Mouse (Mus musculus): ENCODE measurements around the gene Ccz1. TPM values are rescaled to one million over a fixed set of nuclear protein-coding genes. Genes with fewer than 3 reads are reported as not detected.

Gene Ccz1
- polyA plus RNA-seq, 1 experiment from 2014 or later: 125 TPM

GRCm38 (mm10) chr5:143965586-143966345, 48.9 kb downstream of the Ccz1 start:
- H3K27me3 ChIP-seq (ENCODE audit: control insufficient read depth, insufficient read depth, low read length): no peaks in the 10 kb centered on the region
- ATAC-seq (ENCODE audit: low FRiP score) (no peak), DNase-seq (ENCODE audit: low spot score, missing footprints) (no peak)
- H3K4me3 ChIP-seq (ENCODE audit: low read depth, low read length): no peak overlapping the region
- no peak overlapping the region for H3K9ac ChIP-seq (ENCODE audit: low read length)
- WGBS: 88% methylated on average over 12 of the region's 12 CpGs
- no peaks in the 10 kb centered on the region for H3K4me1 ChIP-seq (ENCODE audit: control insufficient read depth, insufficient read depth, low read length)
- no peak overlapping the region for H3K4me2 ChIP-seq
- H3K36me3 ChIP-seq (ENCODE audit: control insufficient read depth, insufficient read depth, low read length): no peaks in the 10 kb centered on the region
- H3K27ac ChIP-seq (ENCODE audit: low read depth, low read length): no peak overlapping the region
- H3K9me3 ChIP-seq (ENCODE audit: control insufficient read depth, low read length): no peaks in the 10 kb centered on the region

DNA sequence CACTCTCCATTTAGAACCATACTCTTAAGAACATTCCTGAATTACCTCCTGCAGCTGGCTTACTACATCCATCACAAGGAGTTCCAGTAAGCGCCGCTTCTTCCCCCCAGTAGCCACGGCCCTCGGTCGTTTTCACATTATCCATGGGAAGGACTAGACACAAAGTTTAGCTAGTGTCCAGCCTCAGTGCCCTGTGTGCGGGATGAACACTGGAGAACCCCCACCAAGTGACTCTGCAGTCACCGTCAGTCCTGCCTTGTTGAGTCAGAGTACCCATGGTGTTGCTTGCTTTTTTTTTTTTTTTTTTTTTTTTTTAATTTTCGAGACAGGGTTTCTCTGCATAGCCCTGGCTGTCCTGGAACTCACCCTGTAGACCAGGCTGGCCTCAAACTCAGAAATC, 53.5 kb downstream of the Ccz1 start:
- no peaks in the 10 kb centered on the region for H3K4me1 ChIP-seq (ENCODE audit: control insufficient read depth, insufficient read depth, low read length)
- WGBS: 88% methylated on average over 8 of the region's 8 CpGs
- no peak overlapping the region for H3K27ac ChIP-seq (ENCODE audit: low read depth, low read length)
- H3K9me3 ChIP-seq (ENCODE audit: control insufficient read depth, low read length): no peaks in the 10 kb centered on the region
- no peaks in the 10 kb centered on the region for H3K36me3 ChIP-seq (ENCODE audit: control insufficient read depth, insufficient read depth, low read length)
- ATAC-seq (ENCODE audit: low FRiP score) (no peak), DNase-seq (ENCODE audit: low spot score, missing footprints) (no peak)
- no peak overlapping the region for H3K4me3 ChIP-seq (ENCODE audit: low read depth, low read length)
- H3K9ac ChIP-seq (ENCODE audit: low read length): no peak overlapping the region
- H3K27me3 ChIP-seq (ENCODE audit: control insufficient read depth, insufficient read depth, low read length): no peaks in the 10 kb centered on the region
- H3K4me2 ChIP-seq: no peak overlapping the region

GRCm38 (mm10) chr5:143959551-143959950, 55.1 kb downstream of the Ccz1 start:
- ATAC-seq (ENCODE audit: low FRiP score): no peak

GRCm38 (mm10) chr5:143957101-143957500, 57.6 kb downstream of the Ccz1 start:
- WGBS: 90% methylated on average over 6 of the region's 6 CpGs
- Histone ChIP-seq H3K36me3 (ENCODE audit: control insufficient read depth, insufficient read depth, low read length) (no peaks in the 10 kb centered on the region), H3K9me3 (ENCODE audit: control insufficient read depth, low read length) (no peaks in the 10 kb centered on the region), H3K4me3 (ENCODE audit: low read depth, low read length) (no peak overlapping the region), H3K4me2 (no peak overlapping the region), H3K4me1 (ENCODE audit: control insufficient read depth, insufficient read depth, low read length) (no peaks in the 10 kb centered on the region), H3K27me3 (ENCODE audit: control insufficient read depth, insufficient read depth, low read length) (no peaks in the 10 kb centered on the region), H3K27ac (ENCODE audit: low read depth, low read length) (no peak overlapping the region), H3K9ac (ENCODE audit: low read length) (no peak overlapping the region)
- no peak for ATAC-seq (ENCODE audit: low FRiP score)
- DNase-seq (ENCODE audit: low spot score, missing footprints): no peak

More at GRCm38 (mm10) chr5:143959551-143959950, 55.1 kb downstream of the Ccz1 start:
- DNase-seq (ENCODE audit: low spot score, missing footprints): no peak
- no peaks in the 10 kb centered on the region for H3K4me1 ChIP-seq (ENCODE audit: control insufficient read depth, insufficient read depth, low read length)
- H3K36me3 ChIP-seq (ENCODE audit: control insufficient read depth, insufficient read depth, low read length): no peaks in the 10 kb centered on the region
- WGBS: 90% methylated on average over 11 of the region's 11 CpGs
- H3K4me3 ChIP-seq (ENCODE audit: low read depth, low read length): no peak overlapping the region
- H3K27ac ChIP-seq (ENCODE audit: low read depth, low read length): no peak overlapping the region
- H3K9me3 ChIP-seq (ENCODE audit: control insufficient read depth, low read length): no peaks in the 10 kb centered on the region
- H3K4me2 ChIP-seq: no peak overlapping the region
- no peaks in the 10 kb centered on the region for H3K27me3 ChIP-seq (ENCODE audit: control insufficient read depth, insufficient read depth, low read length)
- no peak overlapping the region for H3K9ac ChIP-seq (ENCODE audit: low read length)

DNA sequence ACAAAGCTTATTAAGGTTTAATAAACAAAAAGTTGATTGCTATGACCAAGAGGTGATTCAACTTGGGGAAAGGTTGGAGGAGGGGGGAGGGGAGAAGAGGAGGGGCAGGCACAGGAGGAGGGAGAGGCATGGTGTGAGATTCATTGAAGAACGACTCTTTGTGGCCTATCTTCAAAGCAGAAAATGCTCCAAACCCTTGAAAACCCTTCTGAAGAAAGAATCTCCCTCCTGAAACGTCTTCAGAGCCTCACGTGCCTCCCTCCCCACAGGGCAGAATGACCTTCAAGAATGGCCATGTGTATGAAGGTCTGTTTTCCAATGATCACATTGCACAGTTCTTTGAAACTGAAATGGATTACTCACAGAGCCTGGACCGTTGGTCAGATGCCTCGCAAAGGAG, 64.7 kb downstream of the Ccz1 start:
- Histone ChIP-seq H3K36me3 (ENCODE audit: control insufficient read depth, insufficient read depth, low read length) (no peaks in the 10 kb centered on the region), H3K9me3 (ENCODE audit: control insufficient read depth, low read length) (no peaks in the 10 kb centered on the region), H3K4me1 (ENCODE audit: control insufficient read depth, insufficient read depth, low read length) (no peaks in the 10 kb centered on the region), H3K27ac (ENCODE audit: low read depth, low read length) (no peak overlapping the region), H3K27me3 (ENCODE audit: control insufficient read depth, insufficient read depth, low read length) (no peaks in the 10 kb centered on the region), H3K4me3 (ENCODE audit: low read depth, low read length) (no peak overlapping the region), H3K4me2 (no peak overlapping the region), H3K9ac (ENCODE audit: low read length) (no peak overlapping the region)
- 47% methylated on average over 5 of the region's 5 CpGs for WGBS
- DNase-seq (ENCODE audit: low spot score, missing footprints) (no peak), ATAC-seq (ENCODE audit: low FRiP score) (no peak)

DNA sequence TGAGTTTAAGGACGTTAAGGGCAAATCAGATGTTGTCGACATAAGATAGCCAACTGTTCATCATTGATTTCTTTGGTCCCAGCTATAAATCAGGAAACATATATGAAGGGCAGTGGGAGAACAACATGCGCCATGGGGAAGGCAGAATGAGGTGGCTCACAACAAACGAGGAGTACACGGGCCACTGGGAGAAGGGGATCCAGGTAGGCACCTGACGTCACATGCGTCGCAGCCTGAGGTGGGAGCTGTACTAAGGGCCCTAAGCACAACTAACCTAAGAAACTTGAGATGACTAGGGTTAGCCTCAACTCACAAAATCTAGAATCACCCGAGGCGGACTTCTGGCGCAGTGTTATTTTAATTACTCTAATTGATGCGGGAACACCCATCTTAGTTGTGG, 66.3 kb downstream of the Ccz1 start:
- H3K4me3 ChIP-seq (ENCODE audit: low read depth, low read length): no peak overlapping the region
- 92% methylated on average over 12 of the region's 12 CpGs for WGBS
- no peak overlapping the region for H3K27ac ChIP-seq (ENCODE audit: low read depth, low read length)
- H3K9me3 ChIP-seq (ENCODE audit: control insufficient read depth, low read length): no peaks in the 10 kb centered on the region
- no peak overlapping the region for H3K9ac ChIP-seq (ENCODE audit: low read length)
- H3K27me3 ChIP-seq (ENCODE audit: control insufficient read depth, insufficient read depth, low read length): no peaks in the 10 kb centered on the region
- H3K4me2 ChIP-seq: no peak overlapping the region
- DNase-seq (ENCODE audit: low spot score, missing footprints) (no peak), ATAC-seq (ENCODE audit: low FRiP score) (no peak)
- H3K4me1 ChIP-seq (ENCODE audit: control insufficient read depth, insufficient read depth, low read length): no peaks in the 10 kb centered on the region
- no peaks in the 10 kb centered on the region for H3K36me3 ChIP-seq (ENCODE audit: control insufficient read depth, insufficient read depth, low read length)

DNA sequence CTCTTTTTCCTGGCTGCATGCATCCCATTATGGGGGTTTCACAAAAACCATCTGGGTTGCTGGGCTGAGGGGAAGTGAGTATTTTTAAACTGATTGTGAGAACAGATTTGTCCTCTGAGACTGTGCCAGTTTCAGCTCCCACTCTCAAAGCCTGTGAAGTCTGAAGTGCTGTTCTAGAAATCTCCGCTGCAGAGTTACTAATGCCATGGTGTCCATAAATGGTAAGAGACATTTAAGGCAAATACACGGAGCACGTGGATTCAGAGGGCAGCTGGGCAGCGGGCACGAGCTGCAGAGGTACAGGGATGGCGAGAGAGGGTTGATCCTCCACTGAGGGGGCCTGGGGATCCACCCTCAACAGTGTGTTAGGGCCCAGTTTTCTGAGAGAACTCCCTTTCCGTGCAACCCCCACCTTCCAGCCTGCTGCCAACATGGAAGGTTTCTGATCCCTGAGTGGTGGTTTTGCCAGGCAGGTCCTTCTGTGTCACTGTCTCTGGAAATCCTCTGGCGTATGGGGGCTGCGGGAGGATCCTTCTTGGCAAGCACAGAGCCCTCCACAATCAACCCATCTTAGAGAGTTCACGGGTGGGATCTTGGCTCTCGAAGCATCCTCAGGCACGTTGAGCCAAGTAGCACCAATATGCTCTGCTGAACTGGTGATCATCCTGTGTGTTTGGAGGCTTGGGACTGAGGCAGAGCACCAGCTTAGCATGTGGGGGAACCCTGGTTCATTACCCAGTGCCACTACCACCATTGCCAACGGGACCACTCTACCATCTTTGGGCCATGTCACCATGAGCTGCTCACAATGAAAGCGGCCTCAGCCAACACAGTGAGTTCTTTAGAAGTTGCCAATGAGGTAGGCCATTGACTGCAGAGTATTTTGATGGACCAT, 71.2 kb downstream of the Ccz1 start:
- DNase-seq (ENCODE audit: low spot score, missing footprints): no peak
- 90% methylated on average over 14 of the region's 14 CpGs for WGBS
- H3K27ac ChIP-seq (ENCODE audit: low read depth, low read length): no peak overlapping the region
- no peaks in the 10 kb centered on the region for H3K27me3 ChIP-seq (ENCODE audit: control insufficient read depth, insufficient read depth, low read length)
- no peaks in the 10 kb centered on the region for H3K9me3 ChIP-seq (ENCODE audit: control insufficient read depth, low read length)
- H3K4me3 ChIP-seq (ENCODE audit: low read depth, low read length): no peak overlapping the region
- H3K9ac ChIP-seq (ENCODE audit: low read length): no peak overlapping the region
- no peaks in the 10 kb centered on the region for H3K36me3 ChIP-seq (ENCODE audit: control insufficient read depth, insufficient read depth, low read length)
- no peak for ATAC-seq (ENCODE audit: low FRiP score)
- H3K4me1 ChIP-seq (ENCODE audit: control insufficient read depth, insufficient read depth, low read length): no peaks in the 10 kb centered on the region
- no peak overlapping the region for H3K4me2 ChIP-seq

GRCm38 (mm10) chr5:143941588-143941987, 73.1 kb downstream of the Ccz1 start:
- 22% methylated on average over 10 of the region's 10 CpGs for WGBS

More at GRCm38 (mm10) chr5:143941588-143941987, 73.1 kb downstream of the Ccz1 start:
- DNase-seq (ENCODE audit: low spot score, missing footprints): no peak
- H3K9ac ChIP-seq (ENCODE audit: low read length): no peak overlapping the region
- no peak overlapping the region for H3K4me3 ChIP-seq (ENCODE audit: low read depth, low read length)
- no peak overlapping the region for H3K4me2 ChIP-seq
- no peaks in the 10 kb centered on the region for H3K9me3 ChIP-seq (ENCODE audit: control insufficient read depth, low read length)
- no peaks in the 10 kb centered on the region for H3K4me1 ChIP-seq (ENCODE audit: control insufficient read depth, insufficient read depth, low read length)
- no peak for ATAC-seq (ENCODE audit: low FRiP score)
- no peaks in the 10 kb centered on the region for H3K27me3 ChIP-seq (ENCODE audit: control insufficient read depth, insufficient read depth, low read length)
- H3K36me3 ChIP-seq (ENCODE audit: control insufficient read depth, insufficient read depth, low read length): no peaks in the 10 kb centered on the region
- no peak overlapping the region for H3K27ac ChIP-seq (ENCODE audit: low read depth, low read length)
